Mouse (Mus musculus) activated CD4-positive, CD25-positive, alpha-beta regulatory T cell, adult 4 months (primary cell): ENCODE measurements at regions not wholly inside any gene's neighbourhood (a gene's known extent, or its start where the extent isn't known, plus 50 kb on each side); places are given as distances from the start of the nearest gene placed in this dataset.
A peak's percentile ranks its signal among the peaks of the same experiment; 100 is the strongest.

ENCODE experiments used
- ATAC-seq: one replicate; pipeline ENCODE4 v1.8.0; 2017

DNA sequence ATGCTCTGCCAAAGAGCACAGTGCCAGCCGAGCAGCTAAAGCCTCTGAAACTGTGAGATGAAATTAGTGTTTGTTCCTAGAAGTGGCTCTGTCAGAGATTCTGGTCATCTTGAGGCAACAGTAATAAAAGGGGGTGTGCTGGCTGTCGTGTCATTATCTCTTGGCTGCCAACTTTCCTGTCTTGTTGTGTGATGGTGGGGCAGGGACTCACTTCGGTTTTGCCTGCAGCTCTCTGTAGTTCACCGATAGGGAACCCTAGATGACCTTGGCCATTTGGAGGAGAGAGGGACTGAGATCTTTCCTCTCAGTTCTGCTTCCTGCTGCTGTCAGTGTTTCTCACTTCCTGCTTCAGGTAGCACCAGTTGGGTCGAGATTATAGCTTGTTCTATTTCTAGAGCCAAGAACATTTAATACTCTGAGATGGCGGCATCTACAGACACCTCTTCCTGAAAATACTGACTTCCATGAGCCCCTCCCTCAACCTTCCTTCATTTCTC, 159.8 kb upstream of the Kbtbd8 start:
- no peak for ATAC-seq

DNA sequence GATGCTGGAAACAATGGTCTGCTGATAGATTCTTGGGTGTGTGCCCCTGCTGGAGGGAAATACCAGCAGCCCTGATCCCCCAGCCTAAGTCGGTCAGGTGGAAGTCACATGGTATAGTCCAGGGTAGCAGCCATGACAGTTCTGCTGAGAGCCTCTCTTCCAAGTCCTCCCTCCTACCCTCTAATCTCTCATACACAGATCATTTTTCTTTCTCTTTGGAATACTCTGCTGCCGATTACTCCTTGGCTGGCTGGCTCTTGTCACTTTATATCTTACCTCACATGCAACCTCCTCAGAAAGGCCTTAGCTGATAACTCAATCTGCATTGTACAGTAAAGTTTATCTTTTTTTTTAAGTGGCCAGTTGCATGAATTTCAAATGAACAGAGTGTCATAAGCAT, 162.5 kb upstream of the Kbtbd8 start:
- no peak for ATAC-seq

DNA sequence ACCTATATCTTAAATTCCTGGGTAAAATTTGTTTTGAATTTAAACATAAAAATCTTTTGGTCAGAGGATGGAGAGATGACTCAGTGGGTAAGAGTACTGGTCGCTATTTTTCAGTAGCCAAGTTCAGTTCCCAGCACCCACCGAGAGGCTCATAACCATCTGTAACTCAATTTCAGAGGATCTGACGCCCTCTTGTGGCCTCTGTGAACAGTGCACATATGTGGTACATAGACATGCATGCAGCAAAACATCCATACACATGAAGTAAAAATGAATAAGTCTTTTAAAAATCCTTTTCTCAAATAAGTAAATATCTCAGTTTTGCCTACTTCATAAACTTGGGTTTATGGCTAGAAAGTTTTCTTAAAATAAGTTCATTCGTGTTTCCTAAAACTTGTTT, 163.4 kb upstream of the Kbtbd8 start:
- ATAC-seq: no peak

GRCm38 (mm10) chr6:94951971-94952768, 164.9 kb upstream of the Kbtbd8 start:
- no peak for ATAC-seq

GRCm38 (mm10) chr6:94950944-94951343, 166.1 kb upstream of the Kbtbd8 start:
- no peak for ATAC-seq

- ATAC-seq: no peak
Measured at GRCm38 (mm10) chr6:94950319-94950718, 166.7 kb upstream of the Kbtbd8 start.

DNA sequence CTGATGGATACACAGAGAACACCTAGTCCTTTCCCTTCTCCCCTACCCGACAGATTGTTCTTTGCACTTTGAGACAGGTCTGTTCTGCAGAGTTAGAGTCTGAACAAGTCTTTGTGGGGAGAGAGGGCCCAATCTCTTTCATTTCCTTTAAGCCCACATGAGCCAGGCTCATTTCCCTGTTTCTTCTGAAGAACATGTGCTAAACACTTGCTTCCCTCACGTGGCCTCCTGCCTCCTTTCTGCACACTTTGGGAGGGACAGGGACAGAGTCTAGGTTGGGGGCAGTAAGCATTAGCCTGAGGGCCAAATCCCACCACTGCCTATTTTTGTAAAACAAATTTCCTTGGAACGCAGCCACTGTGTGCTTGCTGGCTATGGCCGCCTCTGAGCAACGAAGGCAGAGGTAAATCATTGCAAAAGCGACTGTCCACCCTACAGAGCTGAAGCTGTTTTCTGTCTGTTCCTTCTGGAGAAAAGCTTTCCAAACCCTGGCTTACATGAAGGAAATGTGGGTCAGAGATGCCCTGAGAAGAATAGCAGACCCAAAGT, 170.6 kb upstream of the Kbtbd8 start:
- ATAC-seq: no peak

GRCm38 (mm10) chr6:94945715-94946114, 171.3 kb upstream of the Kbtbd8 start:
- ATAC-seq: no peak

- no peak for ATAC-seq
Measured at GRCm38 (mm10) chr6:94944196-94944595, 172.8 kb upstream of the Kbtbd8 start.

DNA sequence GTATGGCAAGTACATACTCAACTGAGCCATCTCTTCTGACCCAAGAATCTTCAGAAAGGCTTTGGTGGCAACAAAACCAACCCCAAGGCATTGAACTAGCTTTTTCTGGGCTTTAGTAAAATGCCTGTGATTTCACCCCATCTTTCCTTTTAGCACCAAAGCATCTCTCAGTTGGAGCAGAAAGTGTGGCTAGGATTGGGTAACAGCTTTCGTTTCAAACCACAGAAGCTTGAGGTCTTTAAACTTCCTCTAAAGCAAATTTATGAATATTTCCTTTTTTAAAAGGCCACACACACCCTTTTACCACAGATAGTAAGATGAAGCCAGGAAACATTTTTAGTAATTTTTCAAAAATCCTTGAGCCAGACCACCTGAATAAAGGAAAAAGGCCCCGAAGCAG, 178.1 kb upstream of the Kbtbd8 start:
- ATAC-seq: no peak

- ATAC-seq: no peak
Measured at GRCm38 (mm10) chr6:94936206-94936605, 180.8 kb upstream of the Kbtbd8 start.

- no peak for ATAC-seq
Measured at GRCm38 (mm10) chr6:94935706-94936105, 181.3 kb upstream of the Kbtbd8 start.

GRCm38 (mm10) chr6:94927811-94928210, 189.2 kb upstream of the Kbtbd8 start:
- ATAC-seq: no peak

DNA sequence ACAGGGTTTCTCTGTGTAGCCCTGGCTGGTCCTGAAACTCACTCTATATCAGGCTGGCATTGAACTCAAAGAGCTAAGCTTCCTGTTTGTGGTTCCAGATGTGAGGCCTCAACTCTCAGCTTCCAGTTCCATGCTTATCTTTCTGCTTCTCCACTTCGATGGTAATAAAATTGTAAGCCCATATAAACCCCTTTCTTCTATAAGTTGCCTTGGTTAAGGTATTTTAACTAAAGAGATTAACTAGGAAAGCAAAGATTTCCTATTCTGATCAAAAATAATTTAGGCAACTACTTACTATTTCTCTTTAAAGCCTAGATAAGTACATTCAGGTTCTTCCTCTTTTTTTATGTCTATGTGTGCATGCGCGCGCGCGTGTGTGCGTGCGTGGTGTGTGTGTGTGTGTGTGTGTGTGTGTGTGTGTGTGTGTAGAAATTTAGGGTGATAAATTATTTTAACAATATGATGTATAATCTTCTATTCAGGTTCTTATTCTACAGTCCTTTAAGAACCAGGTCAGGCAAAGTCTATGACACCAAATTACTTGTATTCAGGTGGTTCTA, 190.3 kb upstream of the Kbtbd8 start:
- ATAC-seq: no peak

DNA sequence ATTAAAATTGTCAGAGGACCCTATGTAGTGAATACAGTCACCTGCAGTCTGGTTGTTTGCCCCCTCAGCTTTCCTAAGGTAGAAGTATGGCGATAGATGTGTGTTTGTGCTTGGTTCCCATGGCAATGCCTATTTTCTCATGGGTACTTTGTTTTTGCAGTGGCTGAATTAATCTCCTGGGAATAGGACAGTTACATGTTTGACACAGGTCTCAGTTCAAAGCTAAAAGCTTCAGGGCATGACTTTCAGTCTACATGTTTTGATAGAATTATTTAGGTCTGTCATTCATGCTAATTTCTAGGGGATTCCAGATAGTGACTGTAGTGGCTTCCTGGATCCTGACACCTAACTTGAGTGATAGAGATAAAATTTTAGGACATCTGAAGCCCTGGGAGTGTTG, 191.6 kb upstream of the Kbtbd8 start:
- no peak for ATAC-seq

- ATAC-seq: no peak
Measured at GRCm38 (mm10) chr6:94924338-94925039, 192.6 kb upstream of the Kbtbd8 start.

DNA sequence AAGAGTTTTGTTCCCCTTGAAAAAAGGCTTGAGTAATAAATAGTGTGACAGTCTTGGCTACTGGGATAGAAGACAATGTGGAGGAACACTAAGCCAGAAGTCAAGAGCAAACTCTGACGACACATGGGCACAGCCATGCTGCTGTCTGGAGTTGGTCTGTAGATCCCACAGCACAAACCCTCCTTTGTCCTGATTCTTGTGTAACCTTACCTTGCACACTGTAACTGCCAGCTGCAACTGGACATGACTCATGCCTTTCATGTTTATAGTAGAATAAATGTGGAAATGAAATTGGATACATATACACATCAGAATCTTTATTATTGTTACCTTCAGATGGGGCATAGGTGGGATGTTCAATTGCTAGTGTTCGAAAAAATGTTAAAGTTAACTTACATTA, 195.3 kb upstream of the Kbtbd8 start:
- ATAC-seq: no peak

GRCm38 (mm10) chr6:94920770-94921169, 196.3 kb upstream of the Kbtbd8 start:
- ATAC-seq: no peak

- ATAC-seq: no peak
Measured at GRCm38 (mm10) chr6:94919194-94919743, 197.8 kb upstream of the Kbtbd8 start.

- peak; percentile 63 for ATAC-seq
Measured at GRCm38 (mm10) chr6:94915842-94916620, 201.0 kb upstream of the Kbtbd8 start.

- ATAC-seq: no peak
Measured at GRCm38 (mm10) chr6:94911836-94912235, 205.2 kb upstream of the Kbtbd8 start.

- ATAC-seq: no peak
Measured at GRCm38 (mm10) chr6:94911374-94911773, 205.7 kb upstream of the Kbtbd8 start.
